Mouse (Mus musculus) liver, embryonic 14.5 days (tissue): ENCODE data around the gene Negr1. TPM values are rescaled to one million over a fixed set of nuclear protein-coding genes. Genes with fewer than 3 reads are reported as not detected.
A peak's percentile ranks its signal among the peaks of the same experiment; 100 is the strongest.

Experiments
- ATAC-seq: fragments of 200-750 bp; cut with Nextera tagmentation; 2 replicates; pipeline ENCODE4 v1.8.0; 2017; ENCODE audit warnings: moderate number of reproducible peaks, mild to moderate bottlenecking, moderate library complexity; ENCODE audit not compliant: insufficient read depth
- DNase-seq, 3 experiments: peaks; one replicate each; pipeline ENCODE4 v3.0.0-alpha.2; 2012 to 2013; ENCODE audit warnings: low read depth in 3 of 3, low spot score in 3 of 3
- H3K27ac ChIP-seq: fragments of 300-500 bp; sonication (generic); 2 replicates; pipeline ENCODE4 v1.5.1; 2014; ENCODE audit warnings: moderate library complexity, mild to moderate bottlenecking, control low read depth, inconsistent platforms
- H3K27me3 ChIP-seq: fragments of 300-500 bp; sonication (generic); 2 replicates; pipeline ENCODE4 v1.6.1; 2014; ENCODE audit warnings: mild to moderate bottlenecking, low read length, moderate library complexity; ENCODE audit not compliant: control insufficient read depth, insufficient read depth
- H3K36me3 ChIP-seq: fragments of 300-500 bp; sonication (generic); replicated peaks from 2 replicates; pipeline ENCODE4 v1.6.1; 2014; ENCODE audit warnings: low read depth; ENCODE audit not compliant: control insufficient read depth, insufficient read depth
- H3K4me1 ChIP-seq, 2 experiments: fragments of 200-500 bp in 1 of 2; fragments of 300-500 bp in 1 of 2; sonication (generic) in 1 of 2; replicated peaks; 2 replicates each; pipeline ENCODE4 v1.6.1; 2012 to 2014; ENCODE audit warnings: antibody characterized with exemption in 1 of 2, inconsistent platforms in 1 of 2, low read length in 1 of 2; ENCODE audit not compliant: control insufficient read depth in 2 of 2, insufficient read depth in 2 of 2
- H3K4me2 ChIP-seq: fragments of 300-500 bp; sonication (generic); 2 replicates; pipeline ENCODE4 v1.6.1; 2014; ENCODE audit warnings: low read depth, mild to moderate bottlenecking, control low read depth, moderate library complexity
- H3K4me3 ChIP-seq, 2 experiments: fragments of 200-500 bp in 1 of 2; fragments of 300-500 bp in 1 of 2; sonication (generic) in 1 of 2; 2 replicates each; pipeline ENCODE4 v1.5.1; 2012 to 2014; ENCODE audit warnings: low read depth in 2 of 2, low read length in 2 of 2, mild to moderate bottlenecking in 2 of 2, control low read depth in 1 of 2, inconsistent platforms in 1 of 2, moderate library complexity in 1 of 2; ENCODE audit not compliant: insufficient read depth in 1 of 2
- H3K9ac ChIP-seq: fragments of 300-500 bp; sonication (generic); replicated peaks from 2 replicates; pipeline ENCODE4 v1.6.1; 2014; ENCODE audit warnings: mild to moderate bottlenecking, control low read depth, moderate library complexity
- H3K9me3 ChIP-seq: fragments of 300-500 bp; sonication (generic); 2 replicates; pipeline ENCODE4 v1.6.1; 2016; ENCODE audit warnings: low read length, mixed read lengths; ENCODE audit not compliant: control insufficient read depth
- CTCF ChIP-seq: IDR thresholded peaks from 2 replicates; pipeline ENCODE4 v1.5.1; 2016; ENCODE audit warnings: antibody characterized with exemption, low read depth, control low read depth
- EP300 ChIP-seq: IDR thresholded peaks from 2 replicates; pipeline ENCODE4 v1.6.1; 2016; ENCODE audit warnings: antibody characterized with exemption, low read depth
- WGBS: fragments of 180-500 bp; shearing (Covaris S2); extraction: QIAGEN DNeasy Blood & Tissue Kit; methylation state at CpG from one replicate; pipeline ENCODE4 v1.1.7; 2014; ENCODE audit not compliant: insufficient replicate concordance; 5-methylcytosine and 5-hydroxymethylcytosine counted together
- polyA plus RNA-seq, 2 experiments: library from polyadenylated mRNA; depleted of rRNA in 1 of 2; stranded (reverse) in 1 of 2; unstranded in 1 of 2; fragments of >200 nt; fragmentation: Nextera tagmentation in 1 of 2; extraction: Ambion mirVana in 1 of 2; gene quantifications; 2 replicates each; pipeline versions ENCODE4 v1.2.1 to v1.2.3; 2012 to 2014

Negr1 gene
- polyA plus RNA-seq, 2 experiments: 0.03 TPM; not detected in 1

DNA sequence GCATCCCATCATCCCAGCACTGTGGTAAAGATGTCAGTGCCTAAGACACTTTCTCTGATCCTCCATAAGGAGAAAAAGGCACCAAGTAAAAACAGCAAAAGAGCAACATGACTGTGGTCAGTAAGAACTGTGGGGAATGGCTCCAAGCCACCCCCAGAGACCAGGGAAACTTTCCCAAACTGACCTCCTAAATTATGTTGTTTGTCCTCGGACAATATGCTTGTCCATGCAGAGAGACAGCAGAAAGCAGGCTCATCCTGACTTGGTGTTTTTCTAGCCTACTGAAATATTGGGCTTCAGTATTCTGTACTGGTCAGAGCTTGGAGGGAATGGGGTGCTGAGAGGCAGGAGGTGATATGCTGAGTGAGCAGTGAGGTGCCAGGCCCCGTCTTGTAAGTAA lies 647.8 kb downstream of the Negr1 start:
- Histone ChIP-seq H3K9ac (no peak overlapping the region), H3K27ac (no peak overlapping the region), H3K9me3 (no peaks in the 10 kb centered on the region), H3K4me2 (no peak overlapping the region), H3K36me3 (no peaks in the 10 kb centered on the region), H3K4me3 (no peak overlapping the region), H3K27me3 (no peaks in the 10 kb centered on the region), H3K4me1 (no peaks in the 10 kb centered on the region)
- 40% methylated on average over 2 of the region's 2 CpGs for WGBS
- no peak for ATAC-seq
- TF ChIP-seq EP300: no peak
- no peak for TF ChIP-seq CTCF
- no peak for DNase-seq

DNA sequence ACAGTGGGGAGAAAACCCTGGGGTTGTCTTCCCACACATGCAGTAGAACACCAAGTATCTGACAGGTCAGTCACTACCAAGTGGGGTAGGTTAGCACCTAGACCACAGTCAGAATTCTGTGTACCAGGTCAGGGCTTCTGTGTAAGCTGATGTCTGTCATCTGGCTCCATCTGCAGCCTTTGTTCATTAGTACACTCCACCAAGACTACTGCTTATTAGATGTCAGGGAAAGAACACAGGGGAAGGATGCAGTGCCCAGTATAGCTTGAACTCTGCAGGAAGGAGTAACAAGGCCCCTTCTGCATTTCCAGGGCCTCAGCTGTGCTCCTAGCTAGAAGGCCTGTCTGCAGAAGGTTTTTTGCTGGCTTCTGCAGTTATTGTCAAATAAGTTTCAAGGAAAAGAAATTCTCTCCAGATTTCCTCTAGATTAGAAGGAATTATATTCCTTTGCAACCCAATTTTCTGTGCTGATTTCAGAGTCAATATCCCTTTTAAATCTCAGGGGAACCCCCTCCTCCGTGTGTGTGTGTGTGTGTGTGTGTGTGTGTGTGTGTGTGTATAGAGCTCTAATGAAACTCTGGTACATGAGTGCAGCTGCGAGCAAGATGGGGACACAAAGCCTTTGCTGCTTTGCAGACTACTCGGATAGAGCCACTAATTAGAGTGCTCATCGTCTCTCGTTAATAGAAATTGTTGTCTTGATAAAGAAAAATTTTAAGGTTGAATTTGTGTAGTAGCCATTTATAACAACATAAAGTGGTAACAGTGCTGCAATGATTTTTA lies 654.5 kb downstream of the Negr1 start:
- TF ChIP-seq EP300: no peak
- no peak for TF ChIP-seq CTCF
- H3K4me1 ChIP-seq: no peaks in the 10 kb centered on the region
- H3K27me3 ChIP-seq: no peaks in the 10 kb centered on the region
- H3K4me3 ChIP-seq: no peak overlapping the region
- 53% methylated on average over 5 of the region's 5 CpGs for WGBS
- H3K36me3 ChIP-seq: no peaks in the 10 kb centered on the region
- H3K4me2 ChIP-seq: no peak overlapping the region
- ATAC-seq: no peak
- no peak overlapping the region for H3K27ac ChIP-seq
- H3K9ac ChIP-seq: no peak overlapping the region
- no peak for DNase-seq
- H3K9me3 ChIP-seq: no peaks in the 10 kb centered on the region

DNA sequence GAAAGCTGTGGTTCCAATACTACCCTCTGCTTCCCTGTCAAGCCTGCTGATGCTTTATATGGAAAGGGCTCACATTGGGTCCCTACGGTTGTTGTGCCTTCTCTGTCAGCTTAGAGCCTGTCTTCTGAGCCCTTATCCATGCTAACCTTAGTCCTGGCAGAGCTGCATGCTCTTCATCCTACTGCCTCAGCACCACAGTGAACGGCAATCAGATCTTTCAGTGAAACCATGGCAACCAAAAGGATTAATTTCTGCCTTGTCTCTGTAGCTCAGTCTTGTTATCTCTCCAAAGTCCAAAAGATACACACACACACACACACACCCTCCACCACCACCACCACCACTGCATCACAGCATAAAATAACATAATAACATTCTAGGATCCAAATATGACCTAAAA lies 656.2 kb downstream of the Negr1 start:
- DNase-seq: no peak
- H3K4me3 ChIP-seq: no peak overlapping the region
- no peaks in the 10 kb centered on the region for H3K4me1 ChIP-seq
- no peak overlapping the region for H3K4me2 ChIP-seq
- TF ChIP-seq CTCF: no peak
- TF ChIP-seq EP300: no peak
- no peaks in the 10 kb centered on the region for H3K27me3 ChIP-seq
- WGBS: 56% methylated on average over 2 of the region's 2 CpGs
- H3K36me3 ChIP-seq: no peaks in the 10 kb centered on the region
- no peaks in the 10 kb centered on the region for H3K9me3 ChIP-seq
- no peak for ATAC-seq
- H3K9ac ChIP-seq: no peak overlapping the region
- H3K27ac ChIP-seq: no peak overlapping the region

DNA sequence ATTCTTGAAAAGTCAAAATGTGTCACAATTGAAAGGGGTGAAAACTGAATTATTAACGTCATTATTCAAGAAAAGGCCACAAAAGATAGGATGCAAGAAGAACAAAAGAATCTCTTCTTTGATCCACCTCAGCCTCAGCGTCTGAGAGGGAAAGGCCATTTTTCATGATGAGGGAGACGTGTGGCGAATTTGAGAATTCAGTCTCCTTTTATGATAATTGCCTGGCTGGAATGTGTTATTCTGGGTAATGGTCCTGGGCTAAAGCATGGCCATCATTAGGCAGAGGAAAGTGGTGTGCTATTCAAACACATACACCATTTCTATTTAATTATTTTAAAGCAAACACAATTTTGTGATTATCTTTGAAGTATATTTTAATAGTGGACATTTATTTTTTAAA lies 663.3 kb downstream of the Negr1 start:
- Histone ChIP-seq H3K4me1 (no peaks in the 10 kb centered on the region), H3K9me3 (no peaks in the 10 kb centered on the region)

DNA sequence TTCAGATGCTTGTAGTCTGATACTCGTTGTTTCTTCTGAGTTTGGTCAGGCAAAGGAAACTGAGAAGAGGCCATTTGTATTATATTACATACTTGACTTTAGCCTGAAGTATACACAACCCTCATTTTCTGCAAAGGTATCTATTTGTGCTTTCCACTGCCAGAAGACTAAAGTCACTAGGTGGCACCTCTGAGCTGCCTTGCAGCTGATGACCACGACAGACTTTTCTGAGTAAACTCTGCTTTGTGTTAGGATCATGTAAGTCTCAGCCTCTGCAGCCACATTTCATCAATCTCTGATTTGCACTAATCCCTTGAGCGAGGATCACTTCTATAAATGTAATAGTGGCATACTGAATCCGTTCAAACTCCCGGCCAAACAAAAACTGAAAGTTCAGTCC lies 671.1 kb downstream of the Negr1 start:
- DNase-seq: no peak
- Histone ChIP-seq H3K4me2 (no peak overlapping the region), H3K27me3 (no peaks in the 10 kb centered on the region), H3K27ac (no peak overlapping the region), H3K4me1 (no peaks in the 10 kb centered on the region), H3K9ac (no peak overlapping the region), H3K36me3 (no peaks in the 10 kb centered on the region), H3K4me3 (no peak overlapping the region), H3K9me3 (no peaks in the 10 kb centered on the region)
- 27% methylated on average over 5 of the region's 5 CpGs for WGBS
- TF ChIP-seq EP300: no peak
- peak; percentile 39 for TF ChIP-seq CTCF
- ATAC-seq: no peak

More for the DNA sequence above, 663.3 kb downstream of the Negr1 start:
- Histone ChIP-seq H3K9ac (no peak overlapping the region), H3K27ac (no peak overlapping the region), H3K36me3 (no peaks in the 10 kb centered on the region), H3K27me3 (no peaks in the 10 kb centered on the region), H3K4me2 (no peak overlapping the region), H3K4me3 (no peak overlapping the region)
- no peak for DNase-seq
- no peak for TF ChIP-seq EP300
- TF ChIP-seq CTCF: no peak
- no peak for ATAC-seq
- 56% methylated on average over 4 of the region's 4 CpGs for WGBS
